Mouse (Mus musculus) limb, embryonic 12.5 days (tissue): ENCODE measurements at regions not wholly inside any gene's neighbourhood (a gene's known extent, or its start where the extent isn't known, plus 50 kb on each side); places are given as distances from the start of the nearest gene placed in this dataset.

Source experiments
- ATAC-seq: fragments of 200-750 bp; cut with Nextera tagmentation; 2 replicates; pipeline ENCODE4 v1.8.0; 2017; ENCODE audit warnings: low read depth, moderate TSS enrichment; ENCODE audit not compliant: insufficient number of reproducible peaks, insufficient read depth, low FRiP score, low TSS enrichment
- H3K27ac ChIP-seq: fragments of 300-500 bp; sonication (generic); 2 replicates; pipeline ENCODE4 v1.5.1; 2016; ENCODE audit warnings: mild to moderate bottlenecking, moderate library complexity
- H3K27me3 ChIP-seq: fragments of 300-500 bp; sonication (generic); 2 replicates; pipeline ENCODE4 v1.6.1; 2016; ENCODE audit warnings: mild to moderate bottlenecking, moderate library complexity
- H3K36me3 ChIP-seq: fragments of 300-500 bp; sonication (generic); 2 replicates; pipeline ENCODE4 v1.6.1; 2016; ENCODE audit warnings: mild to moderate bottlenecking, moderate library complexity
- H3K4me1 ChIP-seq: fragments of 300-500 bp; sonication (generic); replicated peaks from 2 replicates; pipeline ENCODE4 v1.6.1; 2016
- H3K4me2 ChIP-seq: fragments of 300-500 bp; sonication (generic); 2 replicates; pipeline ENCODE4 v1.6.1; 2016; ENCODE audit warnings: mild to moderate bottlenecking, moderate library complexity
- H3K4me3 ChIP-seq: fragments of 300-500 bp; sonication (generic); replicated peaks from 2 replicates; pipeline ENCODE4 v1.5.1; 2016; ENCODE audit warnings: mild to moderate bottlenecking
- H3K9ac ChIP-seq: fragments of 300-500 bp; sonication (generic); replicated peaks from 2 replicates; pipeline ENCODE4 v1.6.1; 2016; ENCODE audit warnings: mild to moderate bottlenecking, moderate library complexity
- H3K9me3 ChIP-seq: fragments of 300-500 bp; sonication (generic); 2 replicates; pipeline ENCODE4 v1.6.1; 2016; ENCODE audit warnings: mild to moderate bottlenecking, moderate library complexity
- WGBS: fragments of 180-500 bp; shearing (Covaris S2); methylation state at CpG from one replicate; pipeline ENCODE4 v1.1.7; 2016; 5-methylcytosine and 5-hydroxymethylcytosine counted together

GRCm38 (mm10) chr10:44862360-44862674 lies 204.7 kb upstream of the Prep start:
- Histone ChIP-seq H3K4me2 (no peak overlapping the region), H3K4me1 (peaks cover 28% of the 10 kb centered on the region), H3K27me3 (no peaks in the 10 kb centered on the region; the same call in 1 of the 2 replicates), H3K27ac (no peak overlapping the region), H3K4me3 (no peak overlapping the region), H3K9ac (no peak overlapping the region), H3K36me3 (no peaks in the 10 kb centered on the region), H3K9me3 (no peaks in the 10 kb centered on the region)
- 12% methylated on average over 8 of the region's 8 CpGs for WGBS
- no peak; the same call in 1 of the 2 replicates for ATAC-seq

GRCm38 (mm10) chr10:44861671-44862359 lies 205.2 kb upstream of the Prep start:
- WGBS, result 62% methylated on average over 10 of the region's 10 CpGs
- H3K27me3 ChIP-seq, result no peaks in the 10 kb centered on the region; the same call in 1 of the 2 replicates
- no peaks in the 10 kb centered on the region for H3K36me3 ChIP-seq
- H3K4me1 ChIP-seq, result peaks cover 28% of the 10 kb centered on the region
- no peaks in the 10 kb centered on the region for H3K9me3 ChIP-seq
- H3K9ac ChIP-seq, result no peak overlapping the region
- H3K4me3 ChIP-seq, result no peak overlapping the region
- no peak; the same call in 1 of the 2 replicates for ATAC-seq
- no peak overlapping the region for H3K4me2 ChIP-seq
- no peak overlapping the region for H3K27ac ChIP-seq

- Histone ChIP-seq H3K9me3 (no peaks in the 10 kb centered on the region), H3K4me3 (no peak overlapping the region), H3K4me1 (peaks cover 12% of the 10 kb centered on the region), H3K9ac (no peak overlapping the region), H3K27ac (no peak overlapping the region), H3K36me3 (no peaks in the 10 kb centered on the region), H3K4me2 (no peak overlapping the region), H3K27me3 (no peaks in the 10 kb centered on the region; the same call in 1 of the 2 replicates)
- no peak for ATAC-seq
- 77% methylated on average over 4 of the region's 4 CpGs for WGBS
These were observed 209.6 kb upstream of the Prep start for GRCm38 (mm10) chr10:44857444-44857843.

- Histone ChIP-seq H3K36me3 (no peaks in the 10 kb centered on the region), H3K9ac (no peak overlapping the region), H3K4me1 (no peaks in the 10 kb centered on the region), H3K4me2 (no peak overlapping the region), H3K4me3 (no peak overlapping the region), H3K27ac (no peak overlapping the region), H3K9me3 (no peaks in the 10 kb centered on the region), H3K27me3 (no peaks in the 10 kb centered on the region)
- ATAC-seq, result no peak
- WGBS, result 93% methylated on average over 4 of the region's 4 CpGs
These were observed 212.9 kb upstream of the Prep start for GRCm38 (mm10) chr10:44854109-44854508.

- no peak overlapping the region for H3K27ac ChIP-seq
- H3K9me3 ChIP-seq, result no peaks in the 10 kb centered on the region
- peaks cover 4% of the 10 kb centered on the region; the same call in 1 of the 2 replicates for H3K4me1 ChIP-seq
- no peak for ATAC-seq
- no peak overlapping the region for H3K4me2 ChIP-seq
- H3K27me3 ChIP-seq, result no peaks in the 10 kb centered on the region
- H3K4me3 ChIP-seq, result no peak overlapping the region
- no peaks in the 10 kb centered on the region for H3K36me3 ChIP-seq
- WGBS, result 78% methylated on average over 4 of the region's 4 CpGs
- no peak overlapping the region for H3K9ac ChIP-seq
These were observed 218.0 kb upstream of the Prep start for GRCm38 (mm10) chr10:44849016-44849415.

- H3K27ac ChIP-seq, result no peak overlapping the region
- 0 out of 2 replicates have a peak, but pooled peaks cover 7% of the 10 kb centered on the region for H3K27me3 ChIP-seq
- no peaks in the 10 kb centered on the region for H3K9me3 ChIP-seq
- H3K9ac ChIP-seq, result no peak overlapping the region
- no peak overlapping the region for H3K4me3 ChIP-seq
- WGBS, result 91% methylated on average over 3 of the region's 3 CpGs
- H3K4me2 ChIP-seq, result no peak overlapping the region
- no peak for ATAC-seq
- no peaks in the 10 kb centered on the region for H3K36me3 ChIP-seq
- peaks cover 4% of the 10 kb centered on the region; the same call in 1 of the 2 replicates for H3K4me1 ChIP-seq
These were observed 220.2 kb upstream of the Prep start for GRCm38 (mm10) chr10:44846765-44847164.

- ATAC-seq, result no peak
- peaks cover 4% of the 10 kb centered on the region; the same call in 1 of the 2 replicates for H3K4me1 ChIP-seq
- no peak overlapping the region for H3K9ac ChIP-seq
- no peak overlapping the region for H3K27ac ChIP-seq
- no peaks in the 10 kb centered on the region for H3K36me3 ChIP-seq
- H3K9me3 ChIP-seq, result no peaks in the 10 kb centered on the region
- no peak overlapping the region for H3K4me3 ChIP-seq
- 0 out of 2 replicates have a peak, but pooled peaks cover 7% of the 10 kb centered on the region for H3K27me3 ChIP-seq
- WGBS, result 26% methylated on average over 2 of the region's 2 CpGs
- no peak overlapping the region for H3K4me2 ChIP-seq
These were observed 220.9 kb upstream of the Prep start for GRCm38 (mm10) chr10:44846149-44846548.

- Histone ChIP-seq H3K27ac (no peak overlapping the region), H3K4me2 (no peak overlapping the region), H3K4me3 (no peak overlapping the region), H3K9me3 (no peaks in the 10 kb centered on the region), H3K9ac (no peak overlapping the region), H3K36me3 (no peaks in the 10 kb centered on the region), H3K4me1 (no peaks in the 10 kb centered on the region), H3K27me3 (peaks cover 18% of the 10 kb centered on the region)
- WGBS, result 68% methylated on average over 2 of the region's 2 CpGs
- no peak for ATAC-seq
These were observed 226.6 kb upstream of the Prep start for GRCm38 (mm10) chr10:44840449-44840848.

- H3K9me3 ChIP-seq, result no peaks in the 10 kb centered on the region
- no peak overlapping the region for H3K4me3 ChIP-seq
- no peak overlapping the region for H3K9ac ChIP-seq
- H3K27me3 ChIP-seq, result peaks cover 19% of the 10 kb centered on the region
- no peak overlapping the region for H3K27ac ChIP-seq
- H3K4me1 ChIP-seq, result no peaks in the 10 kb centered on the region
- no peaks in the 10 kb centered on the region for H3K36me3 ChIP-seq
- WGBS, result 97% methylated on average over 1 of the region's 1 CpGs
- no peak overlapping the region for H3K4me2 ChIP-seq
- ATAC-seq, result no peak
These were observed 234.5 kb upstream of the Prep start for GRCm38 (mm10) chr10:44832455-44832854.

- no peak overlapping the region for H3K4me2 ChIP-seq
- no peak overlapping the region for H3K9ac ChIP-seq
- H3K27me3 ChIP-seq, result peaks cover 7% of the 10 kb centered on the region; the same call in 1 of the 2 replicates
- no peak overlapping the region for H3K4me3 ChIP-seq
- ATAC-seq, result no peak
- no peaks in the 10 kb centered on the region for H3K4me1 ChIP-seq
- 71% methylated on average over 3 of the region's 3 CpGs for WGBS
- H3K9me3 ChIP-seq, result no peaks in the 10 kb centered on the region
- H3K27ac ChIP-seq, result no peak overlapping the region
- no peaks in the 10 kb centered on the region for H3K36me3 ChIP-seq
These were observed 240.7 kb upstream of the Prep start for GRCm38 (mm10) chr10:44826271-44826670.

GRCm38 (mm10) chr10:44821666-44822065 lies 245.3 kb upstream of the Prep start:
- Histone ChIP-seq H3K9ac (no peak overlapping the region), H3K27me3 (peaks cover 4% of the 10 kb centered on the region; the same call in 1 of the 2 replicates), H3K4me2 (no peak overlapping the region), H3K27ac (no peak overlapping the region), H3K4me1 (no peaks in the 10 kb centered on the region), H3K36me3 (no peaks in the 10 kb centered on the region), H3K4me3 (no peak overlapping the region), H3K9me3 (no peaks in the 10 kb centered on the region)
- WGBS, result 93% methylated on average over 3 of the region's 3 CpGs
- no peak for ATAC-seq

- Histone ChIP-seq H3K4me2 (no peak overlapping the region), H3K27me3 (peaks cover 4% of the 10 kb centered on the region; the same call in 1 of the 2 replicates), H3K36me3 (no peaks in the 10 kb centered on the region), H3K4me1 (no peaks in the 10 kb centered on the region), H3K4me3 (no peak overlapping the region), H3K27ac (no peak overlapping the region), H3K9ac (no peak overlapping the region), H3K9me3 (no peaks in the 10 kb centered on the region)
- ATAC-seq, result no peak
- 57% methylated on average over 2 of the region's 2 CpGs for WGBS
These were observed 246.6 kb upstream of the Prep start for GRCm38 (mm10) chr10:44820379-44820778.
